Mouse (Mus musculus): ENCODE results near the gene Coro1c. TPM values are rescaled to one million over a fixed set of nuclear protein-coding genes. Genes with fewer than 3 reads are reported as not detected.
A peak's percentile ranks its signal among the peaks of the same experiment; 100 is the strongest.

Coro1c gene
- polyA plus RNA-seq, 1 experiment from 2014 or later = 176 TPM

DNA sequence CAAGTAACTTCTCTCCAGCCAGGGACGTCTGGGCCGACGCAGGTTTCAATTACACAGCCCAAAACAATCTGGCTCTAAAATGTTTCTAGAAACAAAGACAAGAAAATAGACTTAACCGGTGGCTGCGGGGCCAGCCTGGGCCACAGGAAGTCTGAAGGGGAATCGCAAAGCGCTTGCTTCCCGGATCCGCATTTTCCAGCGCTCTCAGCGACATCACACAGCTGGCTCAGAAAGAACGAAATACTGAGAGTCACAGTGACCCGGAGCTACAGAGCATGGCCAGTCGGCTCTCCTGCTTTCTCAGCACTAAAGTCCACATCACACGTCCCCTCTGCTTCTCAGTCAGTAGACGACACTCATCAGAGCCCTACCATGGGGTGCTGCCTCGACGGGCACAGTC, 17.7 kb downstream of the Coro1c start:
- H3K27me3 ChIP-seq = no peaks in the 10 kb centered on the region
- 90% methylated on average over 18 of the region's 18 CpGs for WGBS
- H3K9ac ChIP-seq = no peak overlapping the region
- peaks cover 3% of the 10 kb centered on the region; the same call in 1 of the 2 replicates for H3K36me3 ChIP-seq
- H3K27ac ChIP-seq = 0 out of 2 replicates have a peak overlapping the region, but pooled peaks have one; percentile 2
- H3K4me2 ChIP-seq = no peak overlapping the region
- no peaks in the 10 kb centered on the region for H3K9me3 ChIP-seq
- ATAC-seq (ENCODE audit: low FRiP score) = no peak
- H3K4me1 ChIP-seq (replicated peaks) = peaks cover 52% of the 10 kb centered on the region
- no peak overlapping the region for H3K4me3 ChIP-seq

GRCm38 (mm10) chr5:113889912-113890311, 18.6 kb downstream of the Coro1c start:
- 41% methylated on average over 4 of the region's 4 CpGs for WGBS
- Histone ChIP-seq H3K4me1 (replicated peaks) (peaks cover 61% of the 10 kb centered on the region), H3K9me3 (no peaks in the 10 kb centered on the region), H3K27ac (peak overlapping the region; percentile 86; the same call in 1 of the 2 replicates), H3K36me3 (peaks cover 3% of the 10 kb centered on the region; the same call in 1 of the 2 replicates), H3K27me3 (no peaks in the 10 kb centered on the region), H3K4me3 (no peak overlapping the region), H3K4me2 (peak overlapping the region; percentile 23; the same call in 1 of the 2 replicates), H3K9ac (no peak overlapping the region)
- ATAC-seq (ENCODE audit: low FRiP score) = no peak

DNA sequence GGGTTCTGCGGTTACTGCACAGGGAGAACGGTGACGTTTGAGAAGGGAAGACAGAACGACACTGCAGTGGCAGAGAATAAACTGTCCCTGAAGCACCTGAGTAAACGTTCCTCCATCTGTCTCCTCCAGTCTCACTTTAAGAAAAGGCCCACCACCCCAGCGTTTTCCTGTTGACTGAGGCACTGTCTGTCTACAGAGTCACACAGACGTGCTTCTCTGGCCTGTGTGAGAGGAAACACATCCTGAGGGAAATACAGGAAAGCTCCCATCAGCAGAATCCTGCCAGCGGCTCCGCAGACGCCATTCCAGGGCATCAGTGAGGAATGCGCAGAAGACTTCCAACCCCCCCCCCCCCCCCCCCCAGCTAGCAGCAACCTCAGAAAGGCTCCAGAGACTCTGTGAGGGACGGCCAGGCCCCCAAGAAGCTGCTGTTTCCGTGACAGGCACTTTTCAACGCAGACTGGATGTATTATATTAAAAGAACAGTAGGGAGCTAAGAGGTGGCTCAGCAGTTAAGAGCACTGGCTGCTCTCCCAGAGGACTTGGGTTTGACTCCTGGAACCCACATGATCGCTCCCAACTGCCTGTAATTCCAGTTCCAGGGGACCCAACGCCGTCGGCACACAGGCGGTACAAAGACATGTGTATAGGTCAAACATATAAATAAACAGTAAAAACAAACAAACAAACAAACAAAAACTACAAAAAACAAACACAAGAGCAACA, 19.2 kb downstream of the Coro1c start:
- Histone ChIP-seq H3K4me3 (no peak overlapping the region), H3K27ac (peak overlapping the region; percentile 86), H3K4me1 (replicated peaks) (peaks cover 67% of the 10 kb centered on the region), H3K36me3 (peaks cover 3% of the 10 kb centered on the region; the same call in 1 of the 2 replicates), H3K27me3 (no peaks in the 10 kb centered on the region), H3K9ac (no peak overlapping the region; the same call in 1 of the 2 replicates), H3K4me2 (peak overlapping the region; percentile 23), H3K9me3 (no peaks in the 10 kb centered on the region)
- WGBS = 26% methylated on average over 19 of the region's 19 CpGs
- ATAC-seq (ENCODE audit: low FRiP score) = no peak

- Histone ChIP-seq H3K4me3 (no peak overlapping the region), H3K27ac (peak overlapping the region; percentile 86), H3K27me3 (no peaks in the 10 kb centered on the region), H3K4me2 (no peak overlapping the region; the same call in 1 of the 2 replicates), H3K9me3 (no peaks in the 10 kb centered on the region), H3K4me1 (replicated peaks) (peaks cover 75% of the 10 kb centered on the region), H3K36me3 (peaks cover 3% of the 10 kb centered on the region; the same call in 1 of the 2 replicates), H3K9ac (peak overlapping the region; percentile 1; the same call in 1 of the 2 replicates)
- ATAC-seq (ENCODE audit: low FRiP score) = no peak
- WGBS = 90% methylated on average over 5 of the region's 5 CpGs
Observed at GRCm38 (mm10) chr5:113888186-113888795, 20.3 kb downstream of the Coro1c start.

- ATAC-seq (ENCODE audit: low FRiP score) = no peak
- Histone ChIP-seq H3K27ac (no peak overlapping the region), H3K4me1 (replicated peaks) (peaks cover 87% of the 10 kb centered on the region), H3K9me3 (no peaks in the 10 kb centered on the region), H3K4me3 (no peak overlapping the region), H3K36me3 (peaks cover 3% of the 10 kb centered on the region; the same call in 1 of the 2 replicates), H3K27me3 (no peaks in the 10 kb centered on the region), H3K9ac (no peak overlapping the region), H3K4me2 (no peak overlapping the region)
- 50% methylated on average over 11 of the region's 11 CpGs for WGBS
Observed at GRCm38 (mm10) chr5:113887132-113887531, 21.4 kb downstream of the Coro1c start.

- Histone ChIP-seq H3K27ac (peak overlapping the region; percentile 64; the same call in 1 of the 2 replicates), H3K9me3 (no peaks in the 10 kb centered on the region), H3K36me3 (peaks cover 17% of the 10 kb centered on the region), H3K27me3 (no peaks in the 10 kb centered on the region), H3K4me3 (no peak overlapping the region), H3K9ac (peak overlapping the region; percentile 51), H3K4me1 (replicated peaks) (peaks cover 81% of the 10 kb centered on the region), H3K4me2 (0 out of 2 replicates have a peak overlapping the region, but pooled peaks have one; percentile 10)
- ATAC-seq (ENCODE audit: low FRiP score) = no peak
- 31% methylated on average over 8 of the region's 8 CpGs for WGBS
Observed at GRCm38 (mm10) chr5:113885623-113886022, 22.9 kb downstream of the Coro1c start.

DNA sequence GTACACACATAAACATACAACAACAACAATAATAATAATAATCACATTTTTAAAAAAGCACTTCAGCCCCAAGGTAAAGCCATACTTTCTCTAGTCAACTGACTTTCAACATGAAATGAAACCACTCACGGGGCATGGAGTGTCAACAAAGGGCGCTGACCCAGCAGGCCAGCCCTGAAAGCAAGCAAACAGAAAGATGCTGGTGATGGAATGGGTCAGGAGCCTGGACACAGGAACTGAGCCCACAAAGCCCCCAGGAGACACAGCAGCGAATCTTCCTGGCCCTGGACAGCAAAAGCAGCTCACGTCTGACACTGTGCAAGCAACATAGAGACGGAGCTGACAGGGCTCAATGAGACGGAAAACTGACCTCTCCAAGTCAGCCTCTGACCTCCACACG, 23.8 kb downstream of the Coro1c start:
- Histone ChIP-seq H3K27me3 (no peaks in the 10 kb centered on the region), H3K9ac (0 out of 2 replicates have a peak overlapping the region, but pooled peaks have one; percentile 51), H3K27ac (peak overlapping the region; percentile 88; the same call in 1 of the 2 replicates), H3K4me2 (no peak overlapping the region), H3K4me3 (no peak overlapping the region), H3K36me3 (peaks cover 23% of the 10 kb centered on the region), H3K9me3 (no peaks in the 10 kb centered on the region), H3K4me1 (replicated peaks) (peaks cover 75% of the 10 kb centered on the region)
- WGBS = 52% methylated on average over 7 of the region's 7 CpGs
- no peak for ATAC-seq (ENCODE audit: low FRiP score)

DNA sequence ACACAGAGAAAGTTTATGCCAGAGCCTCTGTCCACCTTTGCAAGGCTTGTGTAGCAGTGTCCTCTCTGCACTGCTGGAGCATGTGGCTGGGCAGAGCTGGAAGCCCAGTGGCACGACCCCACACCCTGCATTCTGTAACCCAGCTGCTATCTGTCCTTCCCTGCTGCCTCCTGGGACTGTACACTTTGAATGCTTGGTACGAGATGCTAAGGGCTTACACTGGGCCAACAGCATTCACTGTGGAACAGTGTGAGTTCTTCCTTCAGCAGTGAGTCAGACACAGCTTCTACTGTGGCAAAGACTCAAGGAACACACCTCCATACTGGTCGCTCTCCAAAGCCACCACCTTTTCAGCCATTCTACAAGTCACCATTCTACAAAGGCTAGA, 25.2 kb downstream of the Coro1c start:
- Histone ChIP-seq H3K4me2 (no peak overlapping the region), H3K27me3 (no peaks in the 10 kb centered on the region), H3K36me3 (peaks cover 34% of the 10 kb centered on the region), H3K9me3 (no peaks in the 10 kb centered on the region), H3K4me3 (no peak overlapping the region), H3K27ac (peak overlapping the region; percentile 88), H3K9ac (peak overlapping the region; percentile 39), H3K4me1 (replicated peaks) (peaks cover 69% of the 10 kb centered on the region)
- WGBS = 39% methylated on average over 3 of the region's 3 CpGs
- peak; percentile 30; the same call in 1 of the 2 replicates for ATAC-seq (ENCODE audit: low FRiP score)

DNA sequence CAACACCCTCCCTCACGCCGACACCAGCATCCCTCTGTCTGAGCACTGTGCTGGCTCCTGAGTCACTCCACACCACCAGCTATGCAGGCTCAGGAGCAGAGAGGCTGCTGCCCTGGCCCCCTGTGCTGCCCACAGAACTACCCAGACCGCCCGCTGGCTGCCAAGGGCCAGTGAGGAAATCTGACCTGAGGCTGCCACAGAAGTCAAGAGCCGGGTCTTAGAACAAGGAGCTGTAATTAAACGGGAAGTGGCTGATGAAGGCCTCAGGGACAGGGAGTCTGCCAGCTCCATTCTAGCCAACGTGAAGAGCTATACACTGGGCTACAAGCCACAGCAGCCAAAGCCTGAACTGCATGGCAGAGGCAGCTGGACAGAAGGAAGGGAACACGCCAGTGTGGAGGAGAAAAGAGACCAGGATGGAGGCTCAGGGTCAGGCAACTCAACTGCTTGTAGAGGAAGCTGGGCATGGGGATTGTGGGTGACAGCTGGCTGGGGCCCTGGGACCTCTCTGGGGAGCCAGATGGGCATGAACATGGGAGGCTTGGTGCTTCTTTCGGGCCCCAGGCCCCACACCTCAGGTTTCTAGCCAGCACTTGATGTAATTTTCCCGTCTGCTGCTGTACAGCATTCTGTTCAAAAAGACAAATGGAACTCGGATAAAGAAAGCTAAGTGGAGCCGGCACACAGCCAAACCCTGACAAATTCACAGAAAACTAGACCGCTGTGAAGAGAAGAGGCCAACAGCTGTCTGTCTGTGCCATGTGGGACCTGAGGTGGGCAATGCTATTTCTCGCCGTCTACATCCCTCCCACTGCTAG, 25.8 kb downstream of the Coro1c start:
- Histone ChIP-seq H3K4me1 (replicated peaks) (peaks cover 71% of the 10 kb centered on the region), H3K9ac (peak overlapping the region; percentile 39), H3K4me3 (no peak overlapping the region), H3K27ac (peak overlapping the region; percentile 88), H3K9me3 (no peaks in the 10 kb centered on the region), H3K4me2 (peak overlapping the region; percentile 1; the same call in 1 of the 2 replicates), H3K27me3 (no peaks in the 10 kb centered on the region), H3K36me3 (peaks cover 38% of the 10 kb centered on the region)
- 0 out of 2 replicates have a peak, but pooled peaks have one; percentile 4 for ATAC-seq (ENCODE audit: low FRiP score)
- 47% methylated on average over 15 of the region's 15 CpGs for WGBS

DNA sequence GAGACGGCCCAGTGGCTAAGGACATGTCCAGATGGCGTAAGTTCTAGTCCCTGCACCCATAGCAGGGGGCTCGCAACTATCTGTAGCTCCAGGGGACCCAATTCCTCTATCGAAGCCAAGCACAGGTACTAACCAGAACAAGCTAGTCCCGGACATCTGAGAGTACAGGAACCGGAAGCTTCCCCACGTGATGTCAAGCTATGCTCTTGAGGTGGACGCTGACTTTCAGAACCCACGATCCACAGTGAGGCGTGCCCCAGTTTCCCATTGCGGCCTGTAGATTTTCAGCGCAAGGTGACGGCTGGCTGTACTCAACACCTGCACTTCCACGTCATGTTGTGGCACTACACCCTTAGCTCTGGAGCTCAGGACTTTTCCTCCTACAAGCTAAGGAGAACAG, 27.4 kb downstream of the Coro1c start:
- ATAC-seq (ENCODE audit: low FRiP score) = no peak
- Histone ChIP-seq H3K36me3 (peaks cover 46% of the 10 kb centered on the region), H3K4me1 (replicated peaks) (peaks cover 78% of the 10 kb centered on the region), H3K4me3 (no peak overlapping the region), H3K27ac (peak overlapping the region; percentile 88; the same call in 1 of the 2 replicates), H3K4me2 (no peak overlapping the region), H3K9ac (no peak overlapping the region), H3K27me3 (no peaks in the 10 kb centered on the region), H3K9me3 (no peaks in the 10 kb centered on the region)
- 93% methylated on average over 14 of the region's 14 CpGs for WGBS

DNA sequence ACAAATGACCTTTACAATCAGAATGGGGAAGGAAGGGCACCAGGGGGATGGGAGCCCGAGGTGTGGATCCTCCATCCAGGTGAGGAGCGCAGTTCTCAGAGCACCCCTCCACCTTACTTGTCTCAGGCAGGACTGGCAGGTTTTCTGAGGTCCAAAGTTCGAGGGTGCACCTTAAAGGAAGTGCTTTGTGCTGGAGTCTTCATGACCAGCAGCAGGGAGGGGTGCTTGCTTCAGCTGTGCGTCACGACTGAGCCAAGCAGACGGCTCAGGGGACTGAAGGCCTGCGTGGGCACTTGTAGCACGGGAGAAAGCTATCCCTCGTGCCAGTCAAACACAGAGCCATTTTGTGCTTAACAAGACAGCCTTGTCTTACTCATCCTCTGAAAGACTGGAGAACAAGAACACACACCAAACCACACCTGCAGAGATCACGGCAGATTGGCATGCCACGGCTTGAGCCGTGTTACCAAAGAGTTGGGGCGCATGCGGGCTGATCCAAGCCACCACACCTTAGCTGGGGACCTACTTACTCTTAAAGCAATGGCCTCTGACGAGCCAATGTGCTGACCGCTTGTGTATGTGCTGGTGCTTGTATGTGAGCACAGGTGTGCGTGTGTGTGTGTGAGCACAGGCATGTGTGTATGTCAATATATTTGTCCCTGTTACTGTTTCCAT, 29.5 kb downstream of the Coro1c start:
- Histone ChIP-seq H3K36me3 (peaks cover 59% of the 10 kb centered on the region), H3K4me3 (no peak overlapping the region), H3K27ac (no peak overlapping the region), H3K27me3 (no peaks in the 10 kb centered on the region), H3K9ac (no peak overlapping the region), H3K9me3 (no peaks in the 10 kb centered on the region), H3K4me1 (replicated peaks) (peaks cover 77% of the 10 kb centered on the region), H3K4me2 (no peak overlapping the region)
- ATAC-seq (ENCODE audit: low FRiP score) = no peak
- 92% methylated on average over 17 of the region's 17 CpGs for WGBS

Data from hindbrain, embryonic 13.5 days (tissue).